In genomic region chr13:54503278-54503603, GRCm38 (mm10) we compare ENCODE assay signal across 8 mouse cellular contexts. TPM values are rescaled to one million over a fixed set of nuclear protein-coding genes. Genes with fewer than 3 reads are reported as not detected.
DNase-seq lines count a peak whose midpoint lies in the region; ATAC-seq lines count a peak whose summit lies in the region.

No protein-coding gene starts in this region.

- intact Hi-C loops in gastrocnemius, postnatal 14 days (cut with DNase I; ENCODE audit: low total_unique reads), result no loop called here

- H3K4me2 ChIP-seq in forebrain, embryonic 12.5 days, result peak overlapping the region; percentile 89
- H3K4me2 ChIP-seq in liver, embryonic 15.5 days, result peak overlapping the region; percentile 100

- H3K4me1 ChIP-seq in forebrain, embryonic 12.5 days, result peaks cover 17% of the 10 kb centered on the region
- peaks cover 29% of the 10 kb centered on the region for H3K4me1 ChIP-seq in liver, embryonic 15.5 days (replicated peaks)

- H3K9ac ChIP-seq in forebrain, embryonic 12.5 days, result peak overlapping the region; percentile 88
- H3K9ac ChIP-seq in liver, embryonic 15.5 days, result peak overlapping the region; percentile 55; the same call in 1 of the 2 replicates

- H3K27ac ChIP-seq in forebrain, embryonic 12.5 days, result peak overlapping the region; percentile 75; the same call in 1 of the 2 replicates
- H3K27ac ChIP-seq in liver, embryonic 15.5 days (replicated peaks), result no peak overlapping the region

- H3K4me3 ChIP-seq in forebrain, embryonic 12.5 days (replicated peaks), result peak overlapping the region; percentile 77
- H3K4me3 ChIP-seq in liver, embryonic 15.5 days (replicated peaks), result peak overlapping the region; percentile 72

- peak; percentile 13 for DNase-seq in embryo, embryonic 11.5 days (ENCODE audit: low read depth, low spot score)
- no peak for DNase-seq in embryo, embryonic 10 days (ENCODE audit: low spot score)
- DNase-seq in 3T3-L1 (ENCODE audit: low read depth, low spot score), result peak; percentile 10
- DNase-seq in thymus, postnatal 10 days (ENCODE audit: low spot score in 2 of 2), result no peak
- DNase-seq in gastrocnemius, postnatal 14 days, result no peak
- DNase-seq in ovary, adult 18-20 months (ENCODE audit: low spot score), result no peak

- under 1% methylated on average over 14 of the region's 14 CpGs for WGBS in forebrain, embryonic 12.5 days
- under 1% methylated on average over 14 of the region's 14 CpGs for WGBS in liver, embryonic 15.5 days (ENCODE audit: insufficient replicate concordance)

- ATAC-seq in forebrain, embryonic 12.5 days (ENCODE audit: low FRiP score), result peak; percentile 73
- peak; percentile 27 for ATAC-seq in liver, embryonic 15.5 days (ENCODE audit: insufficient read depth)

- peaks cover 6% of the 10 kb centered on the region for H3K27me3 ChIP-seq in forebrain, embryonic 12.5 days
- peaks cover 43% of the 10 kb centered on the region for H3K27me3 ChIP-seq in liver, embryonic 15.5 days

- H3K36me3 ChIP-seq in forebrain, embryonic 12.5 days (replicated peaks), result no peaks in the 10 kb centered on the region
- H3K36me3 ChIP-seq in liver, embryonic 15.5 days (replicated peaks), result no peaks in the 10 kb centered on the region

- H3K9me3 ChIP-seq in forebrain, embryonic 12.5 days, result no peaks in the 10 kb centered on the region
- no peaks in the 10 kb centered on the region for H3K9me3 ChIP-seq in liver, embryonic 15.5 days (replicated peaks)

RNA-seq across cellular contexts. Expression of gene Simc1, which starts 0.3 kb away (rescaled TPM):
- polyA plus RNA-seq in forebrain, embryonic 12.5 days (2016; fragmentation: Nextera tagmentation; extraction: Ambion mirVana), result 20.3 and 20.8 TPM in 2 replicates
- 2.0 and 2.4 TPM in 2 replicates for polyA plus RNA-seq in liver, embryonic 15.5 days (2015; fragmentation: Nextera tagmentation; extraction: Ambion mirVana)
- 1 to 10 TPM; 1.7 to 2.4 TPM for total RNA-seq in gastrocnemius, postnatal 14 days (2021)

RNA-seq across cellular contexts. Expression of gene Thoc3, which starts 34.6 kb away (rescaled TPM):
- 125 and 134 TPM in 2 replicates for polyA plus RNA-seq in forebrain, embryonic 12.5 days (2016; fragmentation: Nextera tagmentation; extraction: Ambion mirVana)
- 40.5 and 42.5 TPM in 2 replicates for polyA plus RNA-seq in liver, embryonic 15.5 days (2015; fragmentation: Nextera tagmentation; extraction: Ambion mirVana)
- 10 to 100 TPM; 16.1 to 18.5 TPM for total RNA-seq in gastrocnemius, postnatal 14 days (2021)

Comparison
In these comparisons a context has a peak if more than half of its experiments do, and no peak if none do; other contexts are left out.
1. DNase-seq: peak in embryo, embryonic 11.5 days (single experiment) and 3T3-L1 (single experiment); none in embryo, embryonic 10 days (single experiment), thymus, postnatal 10 days (0 of 2), gastrocnemius, postnatal 14 days (single experiment) and ovary, adult 18-20 months (single experiment).